Mouse (Mus musculus): ENCODE results near the gene Hist1h2ai. TPM values are rescaled to one million over a fixed set of nuclear protein-coding genes. Genes with fewer than 3 reads are reported as not detected.

The Hist1h2ai gene
- polyA plus RNA-seq, 1 experiment from 2014 or later: 183 TPM

Small RNA genes within 50 kb of the gene (microRNA-seq; reads per million reads assigned to microRNA genes)
- gene Gm44357 (ENCODE audit: borderline number of aligned reads) (not detected), gene Gm44367 (ENCODE audit: borderline number of aligned reads) (not detected), gene Gm44454 (ENCODE audit: borderline number of aligned reads) (not detected)

Other genes starting within 250 kb of the Hist1h2ai start
- 0.82 and 1.3 TPM in 2 replicates for gene Nkapl, start 247.9 kb upstream of the Hist1h2ai start, polyA plus RNA-seq (2015; fragmentation: Nextera tagmentation; extraction: Ambion mirVana)
- gene Zkscan4, start 237.5 kb upstream of the Hist1h2ai start, polyA plus RNA-seq (2015; fragmentation: Nextera tagmentation; extraction: Ambion mirVana): 1.1 and 1.2 TPM in 2 replicates
- not detected in 2 replicates for gene Gm10065, start 237.0 kb upstream of the Hist1h2ai start, polyA plus RNA-seq (2015; fragmentation: Nextera tagmentation; extraction: Ambion mirVana)
- gene AK157302, start 221.2 kb upstream of the Hist1h2ai start, polyA plus RNA-seq (2015; fragmentation: Nextera tagmentation; extraction: Ambion mirVana): 0.22 TPM in 2 replicates
- gene Gm11273, start 215.0 kb upstream of the Hist1h2ai start, polyA plus RNA-seq (2015; fragmentation: Nextera tagmentation; extraction: Ambion mirVana): 4.9 and 9.3 TPM in 2 replicates
- gene Zkscan8, start 185.3 kb upstream of the Hist1h2ai start, polyA plus RNA-seq (2015; fragmentation: Nextera tagmentation; extraction: Ambion mirVana): 3.2 and 4.4 TPM in 2 replicates
- 0.04 TPM in 1 of 2 replicates, not detected in the other for gene Olfr1366, start 173.6 kb upstream of the Hist1h2ai start, polyA plus RNA-seq (2015; fragmentation: Nextera tagmentation; extraction: Ambion mirVana)
- not detected in 2 replicates for gene Olfr1535, start 156.5 kb upstream of the Hist1h2ai start, polyA plus RNA-seq (2015; fragmentation: Nextera tagmentation; extraction: Ambion mirVana)
- gene Olfr1364, start 134.7 kb upstream of the Hist1h2ai start, polyA plus RNA-seq (2015; fragmentation: Nextera tagmentation; extraction: Ambion mirVana): not detected in 2 replicates
- not detected in 2 replicates for gene Olfr1362, start 102.4 kb upstream of the Hist1h2ai start, polyA plus RNA-seq (2015; fragmentation: Nextera tagmentation; extraction: Ambion mirVana)
- gene Olfr11, start 73.9 kb upstream of the Hist1h2ai start, polyA plus RNA-seq (2015; fragmentation: Nextera tagmentation; extraction: Ambion mirVana): not detected in 2 replicates
- gene Olfr1361, start 53.0 kb upstream of the Hist1h2ai start, polyA plus RNA-seq (2015; fragmentation: Nextera tagmentation; extraction: Ambion mirVana): not detected in 2 replicates
- not detected in 2 replicates for gene Olfr1360, start 39.0 kb upstream of the Hist1h2ai start, polyA plus RNA-seq (2015; fragmentation: Nextera tagmentation; extraction: Ambion mirVana)
- gene Olfr1359, start 18.3 kb upstream of the Hist1h2ai start, polyA plus RNA-seq (2015; fragmentation: Nextera tagmentation; extraction: Ambion mirVana): not detected in 2 replicates
- 8.9 and 16.3 TPM in 2 replicates for gene Hist1h2bl, start 279 bp upstream of the Hist1h2ai start, polyA plus RNA-seq (2015; fragmentation: Nextera tagmentation; extraction: Ambion mirVana)
- 43.7 and 67.6 TPM in 2 replicates for gene Hist1h3h, start 1.2 kb downstream of the Hist1h2ai start, polyA plus RNA-seq (2015; fragmentation: Nextera tagmentation; extraction: Ambion mirVana)
- 22.0 and 29.1 TPM in 2 replicates for gene Hist1h2bm, start 5.6 kb downstream of the Hist1h2ai start, polyA plus RNA-seq (2015; fragmentation: Nextera tagmentation; extraction: Ambion mirVana)
- 1.0 and 1.8 TPM in 2 replicates for gene Hist1h4j, start 18.6 kb downstream of the Hist1h2ai start, polyA plus RNA-seq (2015; fragmentation: Nextera tagmentation; extraction: Ambion mirVana)
- gene Hist1h4k, start 34.1 kb downstream of the Hist1h2ai start, polyA plus RNA-seq (2015; fragmentation: Nextera tagmentation; extraction: Ambion mirVana): 16.8 and 24.8 TPM in 2 replicates
- gene Hist1h2ak, start 37.4 kb downstream of the Hist1h2ai start, polyA plus RNA-seq (2015; fragmentation: Nextera tagmentation; extraction: Ambion mirVana): 162 and 249 TPM in 2 replicates
- 22.7 and 35.8 TPM in 2 replicates for gene Hist1h2bn, start 37.7 kb downstream of the Hist1h2ai start, polyA plus RNA-seq (2015; fragmentation: Nextera tagmentation; extraction: Ambion mirVana)
- gene Hist1h1b, start 64.2 kb downstream of the Hist1h2ai start, polyA plus RNA-seq (2015; fragmentation: Nextera tagmentation; extraction: Ambion mirVana): 71.7 and 80.7 TPM in 2 replicates
- gene Hist1h3i, start 66.9 kb downstream of the Hist1h2ai start, polyA plus RNA-seq (2015; fragmentation: Nextera tagmentation; extraction: Ambion mirVana): 392 and 414 TPM in 2 replicates
- 32.4 and 51.2 TPM in 2 replicates for gene Hist1h2an, start 70.8 kb downstream of the Hist1h2ai start, polyA plus RNA-seq (2015; fragmentation: Nextera tagmentation; extraction: Ambion mirVana)
- gene Hist1h2bp, start 71.0 kb downstream of the Hist1h2ai start, polyA plus RNA-seq (2015; fragmentation: Nextera tagmentation; extraction: Ambion mirVana): 3.4 and 3.5 TPM in 2 replicates
- gene Hist1h2bq, start 93.8 kb downstream of the Hist1h2ai start, polyA plus RNA-seq (2015; fragmentation: Nextera tagmentation; extraction: Ambion mirVana): 63.1 and 89.0 TPM in 2 replicates
- gene Hist1h2ao, start 94.0 kb downstream of the Hist1h2ai start, polyA plus RNA-seq (2015; fragmentation: Nextera tagmentation; extraction: Ambion mirVana): 2.0 TPM in 1 of 2 replicates, not detected in the other
- gene Hist1h4m, start 95.3 kb downstream of the Hist1h2ai start, polyA plus RNA-seq (2015; fragmentation: Nextera tagmentation; extraction: Ambion mirVana): 1.0 TPM in 1 of 2 replicates, not detected in the other
- gene Hist1h4n, start 115.8 kb downstream of the Hist1h2ai start, polyA plus RNA-seq (2015; fragmentation: Nextera tagmentation; extraction: Ambion mirVana): 35.0 and 40.5 TPM in 2 replicates
- gene Hist1h2ap, start 117.1 kb downstream of the Hist1h2ai start, polyA plus RNA-seq (2015; fragmentation: Nextera tagmentation; extraction: Ambion mirVana): 10,793 and 11,737 TPM in 2 replicates
- gene Hist1h2br, start 117.3 kb downstream of the Hist1h2ai start, polyA plus RNA-seq (2015; fragmentation: Nextera tagmentation; extraction: Ambion mirVana): 64.8 and 86.2 TPM in 2 replicates
- gene Zfp184, start 228.7 kb downstream of the Hist1h2ai start, polyA plus RNA-seq (2015; fragmentation: Nextera tagmentation; extraction: Ambion mirVana): 3.7 and 4.4 TPM in 2 replicates